Mouse (Mus musculus): ENCODE results near the gene Acap3. TPM values are rescaled to one million over a fixed set of nuclear protein-coding genes. Genes with fewer than 3 reads are reported as not detected.

The Acap3 gene
- polyA plus RNA-seq, 1 experiment from 2014 or later = 17.9 TPM

DNA sequence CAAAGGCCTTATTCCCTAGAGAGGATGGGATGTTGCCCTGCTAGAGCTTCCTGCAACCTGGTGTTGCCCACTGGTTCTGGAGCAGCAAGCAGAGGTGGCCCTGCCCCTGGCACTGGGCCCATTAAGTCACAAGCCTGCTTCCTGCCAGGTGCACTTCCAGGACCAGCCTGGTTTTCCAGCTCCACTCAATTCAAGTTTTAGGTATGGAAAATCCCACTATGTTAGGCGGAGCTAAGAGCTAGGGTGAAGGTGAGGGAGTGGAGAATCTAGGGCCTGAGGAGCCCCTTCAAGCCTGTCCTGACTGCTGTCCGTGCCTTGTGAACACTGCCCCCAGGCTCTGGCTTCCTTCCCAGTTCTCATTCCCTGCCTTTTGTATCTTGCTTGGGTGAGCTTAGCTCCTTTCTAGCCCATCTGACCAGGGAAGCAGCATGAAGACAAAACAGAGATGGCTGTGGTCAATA, 39.6 kb upstream of the Acap3 start:
- H3K36me3 ChIP-seq (ENCODE audit: control insufficient read depth, insufficient read depth, low read length) = peaks cover 13% of the 10 kb centered on the region; the same call in 1 of the 2 replicates
- DNase-seq (ENCODE audit: low spot score) (no peak), ATAC-seq (replicated peaks; ENCODE audit: low FRiP score) (no peak)
- H3K4me1 ChIP-seq (replicated peaks; ENCODE audit: control insufficient read depth, insufficient read depth, low read length) = peaks cover 27% of the 10 kb centered on the region
- H3K27me3 ChIP-seq (replicated peaks; ENCODE audit: control insufficient read depth, insufficient read depth, low read length) = no peaks in the 10 kb centered on the region
- no peak overlapping the region for H3K4me2 ChIP-seq
- no peak overlapping the region for H3K4me3 ChIP-seq (ENCODE audit: low read depth, low read length)
- no peak overlapping the region for H3K9ac ChIP-seq (ENCODE audit: low read depth, low read length)
- no peak overlapping the region for H3K27ac ChIP-seq (ENCODE audit: low read depth, low read length)
- 78% methylated on average over 2 of the region's 2 CpGs for WGBS
- no peaks in the 10 kb centered on the region for H3K9me3 ChIP-seq (ENCODE audit: control insufficient read depth, low read length)

DNA sequence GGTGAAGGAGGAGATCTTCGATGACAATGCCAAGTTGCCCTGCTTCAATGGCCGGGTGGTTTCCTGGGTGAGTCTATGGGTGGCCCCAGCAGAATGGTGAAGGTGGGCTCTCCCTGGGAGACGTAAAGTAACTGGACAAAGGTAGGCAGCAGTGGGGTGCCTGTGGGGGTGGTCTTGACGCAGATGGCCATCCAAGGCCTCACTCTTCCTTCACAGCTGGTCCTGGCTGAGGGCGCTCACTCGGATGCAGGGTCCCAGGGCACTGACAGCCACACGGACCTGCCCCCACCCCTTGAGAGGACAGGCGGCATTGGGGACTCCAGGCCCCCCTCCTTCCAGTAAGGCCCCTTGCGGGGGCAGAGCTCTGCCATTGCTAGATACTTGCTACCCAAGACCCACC, 38.2 kb upstream of the Acap3 start:
- H3K4me3 ChIP-seq (ENCODE audit: low read depth, low read length) = no peak overlapping the region
- H3K36me3 ChIP-seq (ENCODE audit: control insufficient read depth, insufficient read depth, low read length) = peaks cover 24% of the 10 kb centered on the region; the same call in 1 of the 2 replicates
- DNase-seq (ENCODE audit: low spot score) = no peak
- peaks cover 22% of the 10 kb centered on the region for H3K4me1 ChIP-seq (replicated peaks; ENCODE audit: control insufficient read depth, insufficient read depth, low read length)
- WGBS = 90% methylated on average over 9 of the region's 9 CpGs
- H3K9ac ChIP-seq (ENCODE audit: low read depth, low read length) = no peak overlapping the region
- no peaks in the 10 kb centered on the region for H3K9me3 ChIP-seq (ENCODE audit: control insufficient read depth, low read length)
- H3K27me3 ChIP-seq (replicated peaks; ENCODE audit: control insufficient read depth, insufficient read depth, low read length) = no peaks in the 10 kb centered on the region
- H3K27ac ChIP-seq (ENCODE audit: low read depth, low read length) = no peak overlapping the region
- no peak overlapping the region for H3K4me2 ChIP-seq
- ATAC-seq (replicated peaks; ENCODE audit: low FRiP score) = no peak

- DNase-seq (ENCODE audit: low spot score) = no peak
- no peak for ATAC-seq (replicated peaks; ENCODE audit: low FRiP score)
- WGBS = 94% methylated on average over 12 of the region's 12 CpGs
- Histone ChIP-seq H3K27ac (ENCODE audit: low read depth, low read length) (no peak overlapping the region), H3K4me3 (ENCODE audit: low read depth, low read length) (no peak overlapping the region), H3K4me2 (no peak overlapping the region), H3K27me3 (replicated peaks; ENCODE audit: control insufficient read depth, insufficient read depth, low read length) (no peaks in the 10 kb centered on the region), H3K36me3 (ENCODE audit: control insufficient read depth, insufficient read depth, low read length) (peaks cover 29% of the 10 kb centered on the region; the same call in 1 of the 2 replicates), H3K9ac (ENCODE audit: low read depth, low read length) (no peak overlapping the region), H3K9me3 (ENCODE audit: control insufficient read depth, low read length) (no peaks in the 10 kb centered on the region), H3K4me1 (replicated peaks; ENCODE audit: control insufficient read depth, insufficient read depth, low read length) (peaks cover 8% of the 10 kb centered on the region)
These were observed 36.6 kb upstream of the Acap3 start for GRCm38 (mm10) chr4:155854991-155855390.

DNA sequence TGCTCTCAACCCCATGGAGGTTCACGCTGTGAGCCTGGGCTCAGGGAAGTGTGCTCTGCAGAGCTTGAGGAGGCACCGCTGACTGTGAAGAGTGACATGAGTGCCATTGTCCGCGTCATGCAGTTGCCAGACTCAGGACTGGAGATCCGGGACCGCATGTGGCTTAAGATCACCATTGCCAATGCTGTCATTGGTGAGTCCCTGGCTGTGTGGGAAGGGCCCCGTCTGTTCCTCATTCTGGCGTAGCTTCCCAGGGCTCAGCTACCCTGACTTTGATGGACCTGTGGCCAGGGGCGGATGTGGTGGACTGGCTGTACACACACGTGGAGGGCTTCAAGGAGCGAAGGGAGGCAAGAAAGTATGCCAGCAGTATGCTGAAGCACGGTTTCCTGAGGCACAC, 35.6 kb upstream of the Acap3 start:
- DNase-seq (ENCODE audit: low spot score) = no peak
- no peaks in the 10 kb centered on the region for H3K9me3 ChIP-seq (ENCODE audit: control insufficient read depth, low read length)
- no peak overlapping the region for H3K4me3 ChIP-seq (ENCODE audit: low read depth, low read length)
- 86% methylated on average over 12 of the region's 12 CpGs for WGBS
- ATAC-seq (replicated peaks; ENCODE audit: low FRiP score) = no peak
- no peaks in the 10 kb centered on the region for H3K27me3 ChIP-seq (replicated peaks; ENCODE audit: control insufficient read depth, insufficient read depth, low read length)
- H3K9ac ChIP-seq (ENCODE audit: low read depth, low read length) = no peak overlapping the region
- H3K36me3 ChIP-seq (ENCODE audit: control insufficient read depth, insufficient read depth, low read length) = peaks cover 32% of the 10 kb centered on the region; the same call in 1 of the 2 replicates
- peaks cover 8% of the 10 kb centered on the region for H3K4me1 ChIP-seq (replicated peaks; ENCODE audit: control insufficient read depth, insufficient read depth, low read length)
- H3K4me2 ChIP-seq = no peak overlapping the region
- no peak overlapping the region; the same call in 1 of the 2 replicates for H3K27ac ChIP-seq (ENCODE audit: low read depth, low read length)

DNA sequence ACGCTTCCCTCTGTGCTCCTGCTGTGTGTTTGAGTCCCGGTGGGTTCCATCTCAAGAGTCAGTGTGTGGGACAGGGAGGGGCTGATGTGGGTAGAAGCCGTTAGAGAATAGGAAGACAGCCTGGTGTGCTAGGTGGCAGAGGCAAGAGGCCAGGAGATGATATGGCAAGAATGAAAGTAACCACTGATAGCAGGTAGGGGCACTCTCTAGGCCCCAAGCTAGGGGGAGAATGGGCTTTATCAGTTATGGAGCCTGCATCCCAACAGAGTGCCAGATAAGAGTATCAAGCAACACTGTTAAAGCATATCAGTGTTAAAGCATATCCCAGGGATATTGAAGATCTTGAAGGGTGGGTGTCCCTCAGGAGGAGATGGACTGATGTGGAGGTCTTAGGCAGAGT, 34.7 kb upstream of the Acap3 start:
- DNase-seq (ENCODE audit: low spot score) (no peak), ATAC-seq (replicated peaks; ENCODE audit: low FRiP score) (peak; percentile 42)
- no peaks in the 10 kb centered on the region for H3K27me3 ChIP-seq (replicated peaks; ENCODE audit: control insufficient read depth, insufficient read depth, low read length)
- peaks cover 8% of the 10 kb centered on the region for H3K4me1 ChIP-seq (replicated peaks; ENCODE audit: control insufficient read depth, insufficient read depth, low read length)
- H3K9me3 ChIP-seq (ENCODE audit: control insufficient read depth, low read length) = no peaks in the 10 kb centered on the region
- peaks cover 32% of the 10 kb centered on the region; the same call in 1 of the 2 replicates for H3K36me3 ChIP-seq (ENCODE audit: control insufficient read depth, insufficient read depth, low read length)
- WGBS = 62% methylated on average over 3 of the region's 3 CpGs
- no peak overlapping the region for H3K27ac ChIP-seq (ENCODE audit: low read depth, low read length)
- no peak overlapping the region for H3K4me2 ChIP-seq
- no peak overlapping the region for H3K9ac ChIP-seq (ENCODE audit: low read depth, low read length)
- H3K4me3 ChIP-seq (ENCODE audit: low read depth, low read length) = no peak overlapping the region

DNA sequence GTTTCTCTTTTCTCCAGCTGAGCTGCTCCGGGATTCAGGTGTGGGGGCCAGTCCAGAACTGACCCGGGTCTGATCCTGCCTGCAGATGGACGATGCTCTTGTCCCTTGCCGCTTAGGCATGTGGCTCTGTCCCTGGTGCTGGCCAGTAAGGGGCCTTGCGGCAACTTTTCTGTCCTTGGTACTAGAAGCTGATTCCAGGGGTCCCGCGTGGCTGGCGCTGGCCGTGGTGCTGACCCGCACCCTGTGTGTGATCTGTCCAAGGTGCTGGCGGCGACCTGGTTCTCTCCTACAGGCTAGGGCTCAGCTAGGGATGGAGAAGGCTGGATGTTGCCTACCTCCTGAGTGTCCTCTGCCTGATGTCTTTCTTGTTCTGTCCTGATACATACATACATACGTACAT, 32.3 kb upstream of the Acap3 start:
- H3K9ac ChIP-seq (ENCODE audit: low read depth, low read length) = no peak overlapping the region
- peaks cover 8% of the 10 kb centered on the region for H3K4me1 ChIP-seq (replicated peaks; ENCODE audit: control insufficient read depth, insufficient read depth, low read length)
- DNase-seq (ENCODE audit: low spot score) = peak; percentile 85
- no peak overlapping the region for H3K4me2 ChIP-seq
- WGBS = 31% methylated on average over 13 of the region's 13 CpGs
- peak; percentile 52 for ATAC-seq (replicated peaks; ENCODE audit: low FRiP score)
- H3K9me3 ChIP-seq (ENCODE audit: control insufficient read depth, low read length) = no peaks in the 10 kb centered on the region
- H3K36me3 ChIP-seq (ENCODE audit: control insufficient read depth, insufficient read depth, low read length) = peaks cover 25% of the 10 kb centered on the region; the same call in 1 of the 2 replicates
- no peaks in the 10 kb centered on the region for H3K27me3 ChIP-seq (replicated peaks; ENCODE audit: control insufficient read depth, insufficient read depth, low read length)
- no peak overlapping the region for H3K27ac ChIP-seq (ENCODE audit: low read depth, low read length)
- no peak overlapping the region for H3K4me3 ChIP-seq (ENCODE audit: low read depth, low read length)

- 86% methylated on average over 7 of the region's 7 CpGs for WGBS
- no peak overlapping the region for H3K9ac ChIP-seq (ENCODE audit: low read depth, low read length)
- H3K27me3 ChIP-seq (replicated peaks; ENCODE audit: control insufficient read depth, insufficient read depth, low read length) = no peaks in the 10 kb centered on the region
- no peaks in the 10 kb centered on the region for H3K4me1 ChIP-seq (replicated peaks; ENCODE audit: control insufficient read depth, insufficient read depth, low read length)
- no peaks in the 10 kb centered on the region for H3K9me3 ChIP-seq (ENCODE audit: control insufficient read depth, low read length)
- H3K4me3 ChIP-seq (ENCODE audit: low read depth, low read length) = no peak overlapping the region
- peaks cover 24% of the 10 kb centered on the region; the same call in 1 of the 2 replicates for H3K36me3 ChIP-seq (ENCODE audit: control insufficient read depth, insufficient read depth, low read length)
- no peak overlapping the region for H3K27ac ChIP-seq (ENCODE audit: low read depth, low read length)
- H3K4me2 ChIP-seq = no peak overlapping the region
- DNase-seq (ENCODE audit: low spot score) (no peak), ATAC-seq (replicated peaks; ENCODE audit: low FRiP score) (no peak)
These were observed 29.8 kb upstream of the Acap3 start for GRCm38 (mm10) chr4:155861787-155862186.

DNA sequence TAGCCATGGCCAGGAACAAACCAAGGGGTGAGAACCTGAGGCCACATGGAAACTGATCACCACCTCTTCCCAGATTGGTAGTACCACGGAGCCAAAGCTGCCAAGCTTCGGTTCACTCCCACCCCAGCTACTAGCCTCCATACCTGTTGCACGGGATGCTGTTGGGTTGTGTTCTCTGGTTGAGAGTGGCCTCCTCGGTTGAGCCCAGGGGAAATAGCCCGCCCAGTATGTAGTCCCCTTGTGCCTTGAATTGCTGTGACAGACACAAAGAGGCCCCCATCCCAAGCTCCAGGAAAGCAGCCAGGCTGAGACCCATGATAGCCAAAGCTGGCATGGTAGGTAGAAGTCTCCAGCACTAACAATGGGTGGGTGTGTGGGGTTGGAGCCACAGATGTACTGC, 28.6 kb upstream of the Acap3 start, which contains the start of gene Tas1r3:
TSS of gene Tas1r3 (minus strand) at position 362 of the 400 bp plus-strand sequence.
- Histone ChIP-seq H3K36me3 (ENCODE audit: control insufficient read depth, insufficient read depth, low read length) (peaks cover 19% of the 10 kb centered on the region; the same call in 1 of the 2 replicates), H3K4me2 (no peak within 1 kb of the TSS), H3K9ac (ENCODE audit: low read depth, low read length) (no peak within 1 kb of the TSS), H3K9me3 (ENCODE audit: control insufficient read depth, low read length) (no peaks in the 10 kb centered on the region), H3K27ac (ENCODE audit: low read depth, low read length) (no peak within 1 kb of the TSS), H3K4me1 (replicated peaks; ENCODE audit: control insufficient read depth, insufficient read depth, low read length) (peaks cover 1% of the 10 kb centered on the region; the same call in 1 of the 2 replicates), H3K27me3 (replicated peaks; ENCODE audit: control insufficient read depth, insufficient read depth, low read length) (no peaks in the 10 kb centered on the region), H3K4me3 (ENCODE audit: low read depth, low read length) (no peak within 1 kb of the TSS)
- DNase-seq (ENCODE audit: low spot score) (no peak), ATAC-seq (replicated peaks; ENCODE audit: low FRiP score) (no peak)
- 79% methylated on average over 5 of the region's 5 CpGs for WGBS

DNA sequence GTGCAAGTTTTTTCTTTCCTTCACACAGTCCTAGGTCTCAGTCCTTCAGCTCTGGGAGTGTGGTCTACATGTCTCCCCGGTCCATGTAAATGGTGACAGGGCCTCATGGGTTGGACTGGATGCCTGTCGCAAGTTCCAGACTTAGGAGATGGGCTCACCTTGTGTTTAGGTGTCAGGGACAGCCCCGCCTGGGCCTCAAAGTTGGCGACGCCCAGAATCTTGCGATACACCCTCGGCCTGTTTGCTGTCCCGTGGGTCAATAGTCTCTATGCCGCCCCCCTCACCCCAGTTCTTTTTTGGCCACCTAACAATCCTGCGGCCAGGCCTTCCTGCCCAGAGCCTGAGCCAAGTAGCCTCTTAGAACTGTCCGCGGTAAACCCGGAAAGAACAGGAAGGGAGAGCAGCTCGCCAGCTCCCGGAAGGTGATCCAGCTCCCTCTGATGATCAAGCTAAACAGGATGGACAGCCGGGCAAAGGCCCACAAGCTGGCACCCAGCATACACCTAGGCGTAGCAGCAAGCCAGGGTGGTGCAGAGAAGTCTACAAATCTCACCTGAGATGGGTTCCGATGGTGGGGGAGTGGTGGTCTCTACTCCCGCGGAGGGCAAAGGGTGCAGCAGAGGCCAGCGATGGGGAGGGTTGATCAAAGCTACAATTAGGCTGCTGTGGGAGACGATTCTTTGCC, 22.9 kb upstream of the Acap3 start:
- Histone ChIP-seq H3K4me3 (ENCODE audit: low read depth, low read length) (peak overlapping the region; percentile 81), H3K27me3 (replicated peaks; ENCODE audit: control insufficient read depth, insufficient read depth, low read length) (no peaks in the 10 kb centered on the region), H3K9ac (ENCODE audit: low read depth, low read length) (peak overlapping the region; percentile 71), H3K4me1 (replicated peaks; ENCODE audit: control insufficient read depth, insufficient read depth, low read length) (peaks cover 13% of the 10 kb centered on the region), H3K27ac (ENCODE audit: low read depth, low read length) (no peak overlapping the region), H3K9me3 (ENCODE audit: control insufficient read depth, low read length) (no peaks in the 10 kb centered on the region), H3K36me3 (ENCODE audit: control insufficient read depth, insufficient read depth, low read length) (peaks cover 19% of the 10 kb centered on the region), H3K4me2 (peak overlapping the region; percentile 91)
- peak; percentile 24 for ATAC-seq (replicated peaks; ENCODE audit: low FRiP score)
- DNase-seq (ENCODE audit: low spot score) = no peak
- WGBS = 10% methylated on average over 22 of the region's 22 CpGs
